Mouse (Mus musculus): ENCODE data around the gene 1500011B03Rik. TPM values are rescaled to one million over a fixed set of nuclear protein-coding genes. Genes with fewer than 3 reads are reported as not detected.

The 1500011B03Rik gene
- polyA plus RNA-seq, 1 experiment = 34.7 TPM

- Histone ChIP-seq H3K4me3 (ENCODE audit: insufficient read depth, low read depth, low read length) (no peak overlapping the region), H3K27ac (ENCODE audit: insufficient read depth, low read depth, low read length) (no peak overlapping the region), H3K4me1 (ENCODE audit: control insufficient read depth, insufficient read depth, low read length) (no peaks in the 10 kb centered on the region), H3K27me3 (replicated peaks; ENCODE audit: control insufficient read depth, insufficient read depth, low read length) (no peaks in the 10 kb centered on the region), H3K36me3 (ENCODE audit: control insufficient read depth, insufficient read depth, low read length) (peaks cover 2% of the 10 kb centered on the region; the same call in 1 of the 2 replicates)
- no peak for TF ChIP-seq CTCF (conservative IDR thresholded peaks at IDR 0.05; ENCODE audit: insufficient read depth, insufficient read length, low read depth, low read length)
- no peak for TF ChIP-seq POLR2A (IDR thresholded peaks at IDR 0.05; ENCODE audit: low read depth, low read length)
- WGBS = 89% methylated on average over 13 of the region's 13 CpGs
- DNase-seq = no peak
Measured at GRCm38 (mm10) chr5:114804335-114804734, 18.9 kb downstream of the 1500011B03Rik start.

GRCm38 (mm10) chr5:114803231-114803630, 20.0 kb downstream of the 1500011B03Rik start:
- H3K36me3 ChIP-seq (ENCODE audit: control insufficient read depth, insufficient read depth, low read length) = peaks cover 2% of the 10 kb centered on the region; the same call in 1 of the 2 replicates
- no peak for DNase-seq
- TF ChIP-seq CTCF (conservative IDR thresholded peaks at IDR 0.05; ENCODE audit: insufficient read depth, insufficient read length, low read depth, low read length) (no peak), POLR2A (IDR thresholded peaks at IDR 0.05; ENCODE audit: low read depth, low read length) (no peak)
- H3K4me1 ChIP-seq (ENCODE audit: control insufficient read depth, insufficient read depth, low read length) = no peaks in the 10 kb centered on the region
- no peak overlapping the region for H3K27ac ChIP-seq (ENCODE audit: insufficient read depth, low read depth, low read length)
- WGBS = 87% methylated on average over 13 of the region's 13 CpGs
- H3K27me3 ChIP-seq (replicated peaks; ENCODE audit: control insufficient read depth, insufficient read depth, low read length) = no peaks in the 10 kb centered on the region
- no peak overlapping the region for H3K4me3 ChIP-seq (ENCODE audit: insufficient read depth, low read depth, low read length)

GRCm38 (mm10) chr5:114801841-114802240, 21.4 kb downstream of the 1500011B03Rik start:
- DNase-seq = no peak
- no peaks in the 10 kb centered on the region for H3K4me1 ChIP-seq (ENCODE audit: control insufficient read depth, insufficient read depth, low read length)
- TF ChIP-seq POLR2A (IDR thresholded peaks at IDR 0.05; ENCODE audit: low read depth, low read length) (no peak), CTCF (conservative IDR thresholded peaks at IDR 0.05; ENCODE audit: insufficient read depth, insufficient read length, low read depth, low read length) (no peak)
- H3K4me3 ChIP-seq (ENCODE audit: insufficient read depth, low read depth, low read length) = no peak overlapping the region
- no peaks in the 10 kb centered on the region for H3K27me3 ChIP-seq (replicated peaks; ENCODE audit: control insufficient read depth, insufficient read depth, low read length)
- peaks cover 2% of the 10 kb centered on the region; the same call in 1 of the 2 replicates for H3K36me3 ChIP-seq (ENCODE audit: control insufficient read depth, insufficient read depth, low read length)
- H3K27ac ChIP-seq (ENCODE audit: insufficient read depth, low read depth, low read length) = no peak overlapping the region
- 97% methylated on average over 6 of the region's 6 CpGs for WGBS

GRCm38 (mm10) chr5:114801049-114801448, 22.2 kb downstream of the 1500011B03Rik start:
- DNase-seq = peak; percentile 16
- WGBS = 39% methylated on average over 8 of the region's 8 CpGs

GRCm38 (mm10) chr5:114799848-114800247, 23.4 kb downstream of the 1500011B03Rik start:
- Histone ChIP-seq H3K4me3 (ENCODE audit: insufficient read depth, low read depth, low read length) (no peak overlapping the region), H3K36me3 (ENCODE audit: control insufficient read depth, insufficient read depth, low read length) (peaks cover 2% of the 10 kb centered on the region; the same call in 1 of the 2 replicates), H3K27me3 (replicated peaks; ENCODE audit: control insufficient read depth, insufficient read depth, low read length) (no peaks in the 10 kb centered on the region), H3K27ac (ENCODE audit: insufficient read depth, low read depth, low read length) (no peak overlapping the region), H3K4me1 (ENCODE audit: control insufficient read depth, insufficient read depth, low read length) (no peaks in the 10 kb centered on the region)
- TF ChIP-seq POLR2A (IDR thresholded peaks at IDR 0.05; ENCODE audit: low read depth, low read length) = no peak
- no peak for TF ChIP-seq CTCF (conservative IDR thresholded peaks at IDR 0.05; ENCODE audit: insufficient read depth, insufficient read length, low read depth, low read length)
- no peak for DNase-seq
- WGBS = 85% methylated on average over 11 of the region's 11 CpGs

More at GRCm38 (mm10) chr5:114801049-114801448, 22.2 kb downstream of the 1500011B03Rik start:
- H3K4me3 ChIP-seq (ENCODE audit: insufficient read depth, low read depth, low read length) = no peak overlapping the region
- TF ChIP-seq CTCF (conservative IDR thresholded peaks at IDR 0.05; ENCODE audit: insufficient read depth, insufficient read length, low read depth, low read length) = no peak
- TF ChIP-seq POLR2A (IDR thresholded peaks at IDR 0.05; ENCODE audit: low read depth, low read length) = no peak
- H3K27ac ChIP-seq (ENCODE audit: insufficient read depth, low read depth, low read length) = no peak overlapping the region
- peaks cover 2% of the 10 kb centered on the region; the same call in 1 of the 2 replicates for H3K36me3 ChIP-seq (ENCODE audit: control insufficient read depth, insufficient read depth, low read length)
- H3K27me3 ChIP-seq (replicated peaks; ENCODE audit: control insufficient read depth, insufficient read depth, low read length) = no peaks in the 10 kb centered on the region
- H3K4me1 ChIP-seq (ENCODE audit: control insufficient read depth, insufficient read depth, low read length) = no peaks in the 10 kb centered on the region

GRCm38 (mm10) chr5:114797253-114797652, 26.0 kb downstream of the 1500011B03Rik start:
- Histone ChIP-seq H3K27ac (ENCODE audit: insufficient read depth, low read depth, low read length) (no peak overlapping the region), H3K4me1 (ENCODE audit: control insufficient read depth, insufficient read depth, low read length) (no peaks in the 10 kb centered on the region), H3K27me3 (replicated peaks; ENCODE audit: control insufficient read depth, insufficient read depth, low read length) (no peaks in the 10 kb centered on the region), H3K36me3 (ENCODE audit: control insufficient read depth, insufficient read depth, low read length) (no peaks in the 10 kb centered on the region), H3K4me3 (ENCODE audit: insufficient read depth, low read depth, low read length) (no peak overlapping the region)
- no peak for DNase-seq
- 91% methylated on average over 8 of the region's 8 CpGs for WGBS
- no peak for TF ChIP-seq CTCF (conservative IDR thresholded peaks at IDR 0.05; ENCODE audit: insufficient read depth, insufficient read length, low read depth, low read length)
- no peak for TF ChIP-seq POLR2A (IDR thresholded peaks at IDR 0.05; ENCODE audit: low read depth, low read length)

GRCm38 (mm10) chr5:114796299-114797012, 26.8 kb downstream of the 1500011B03Rik start:
- no peak for DNase-seq
- Histone ChIP-seq H3K36me3 (ENCODE audit: control insufficient read depth, insufficient read depth, low read length) (no peaks in the 10 kb centered on the region), H3K27ac (ENCODE audit: insufficient read depth, low read depth, low read length) (no peak overlapping the region), H3K4me1 (ENCODE audit: control insufficient read depth, insufficient read depth, low read length) (no peaks in the 10 kb centered on the region), H3K27me3 (replicated peaks; ENCODE audit: control insufficient read depth, insufficient read depth, low read length) (no peaks in the 10 kb centered on the region), H3K4me3 (ENCODE audit: insufficient read depth, low read depth, low read length) (no peak overlapping the region; the same call in 1 of the 2 replicates)
- no peak for TF ChIP-seq CTCF (conservative IDR thresholded peaks at IDR 0.05; ENCODE audit: insufficient read depth, insufficient read length, low read depth, low read length)
- no peak for TF ChIP-seq POLR2A (IDR thresholded peaks at IDR 0.05; ENCODE audit: low read depth, low read length)
- 56% methylated on average over 40 of the region's 40 CpGs for WGBS
